Mouse (Mus musculus) limb, embryonic 11.5 days (tissue): ENCODE data around the gene Isx. TPM values are rescaled to one million over a fixed set of nuclear protein-coding genes. Genes with fewer than 3 reads are reported as not detected.

Source experiments
- ATAC-seq: fragments of 200-750 bp; cut with Nextera tagmentation; 2 replicates; pipeline ENCODE4 v1.8.0; 2017; ENCODE audit warnings: low read depth; ENCODE audit not compliant: insufficient number of reproducible peaks, low FRiP score, low TSS enrichment
- DNase-seq: peaks from one replicate; pipeline ENCODE4 v3.0.0-alpha.2; 2015; ENCODE audit warnings: low spot score
- H3K27ac ChIP-seq: fragments of 300-500 bp; sonication (generic); replicated peaks from 2 replicates; pipeline ENCODE4 v1.5.1; 2014; ENCODE audit warnings: low read depth, mild to moderate bottlenecking, low read length
- H3K27me3 ChIP-seq: fragments of 300-500 bp; sonication (generic); 2 replicates; pipeline ENCODE4 v1.6.1; 2014; ENCODE audit warnings: mild to moderate bottlenecking, low read length, mixed read lengths; ENCODE audit not compliant: control insufficient read depth, insufficient read depth
- H3K36me3 ChIP-seq: fragments of 300-500 bp; sonication (generic); 2 replicates; pipeline ENCODE4 v1.6.1; 2014; ENCODE audit warnings: mild to moderate bottlenecking, low read length, moderate library complexity, mixed read lengths; ENCODE audit not compliant: control insufficient read depth, insufficient read depth
- H3K4me1 ChIP-seq: fragments of 300-500 bp; sonication (generic); 2 replicates; pipeline ENCODE4 v1.6.1; 2014; ENCODE audit warnings: low read length, mixed read lengths; ENCODE audit not compliant: control insufficient read depth, insufficient read depth
- H3K4me2 ChIP-seq: fragments of 300-500 bp; sonication (generic); 2 replicates; pipeline ENCODE4 v1.6.1; 2014; ENCODE audit warnings: low read depth, mild to moderate bottlenecking, moderate library complexity; ENCODE audit not compliant: severe bottlenecking
- H3K4me3 ChIP-seq: fragments of 300-500 bp; sonication (generic); 2 replicates; pipeline ENCODE4 v1.5.1; 2014; ENCODE audit warnings: low read depth, low read length
- H3K9ac ChIP-seq: fragments of 300-500 bp; sonication (generic); 2 replicates; pipeline ENCODE4 v1.6.1; 2014; ENCODE audit warnings: mild to moderate bottlenecking, low read length
- H3K9me3 ChIP-seq: fragments of 300-500 bp; sonication (generic); 2 replicates; pipeline ENCODE4 v1.6.1; 2016; ENCODE audit warnings: low read length; ENCODE audit not compliant: control insufficient read depth
- WGBS: fragments of 180-500 bp; shearing (Covaris S2); extraction: QIAGEN DNeasy Blood & Tissue Kit; methylation state at CpG from one replicate; pipeline ENCODE4 v1.1.7; 2014; 5-methylcytosine and 5-hydroxymethylcytosine counted together
- polyA plus RNA-seq: library from polyadenylated mRNA; unstranded; fragments of >200 nt; fragmentation: Nextera tagmentation; extraction: Ambion mirVana; gene quantifications from 2 replicates; pipeline ENCODE4 v1.2.1, GENCODE M21; 2014

Isx gene
- polyA plus RNA-seq, 1 experiment from 2014 or later = not detected

DNA sequence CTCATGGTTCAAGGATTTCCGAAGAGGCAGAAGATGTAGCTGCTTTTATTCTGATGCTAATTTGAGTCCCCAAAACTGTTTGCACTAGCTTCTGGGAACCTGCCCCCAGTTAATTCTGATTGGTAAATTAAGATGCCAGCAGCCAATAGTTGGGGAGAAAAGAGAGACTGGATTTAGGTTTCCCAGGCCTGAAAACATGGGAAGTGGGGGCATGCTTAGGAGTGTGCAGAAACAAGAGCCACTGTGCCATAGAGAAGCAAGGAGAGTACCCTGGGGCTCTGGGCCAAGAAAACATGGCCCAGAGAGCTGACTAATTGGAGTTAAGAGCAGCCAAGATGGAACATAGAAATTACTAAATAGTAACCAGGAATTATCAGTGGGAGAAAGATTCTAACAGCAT is 33.4 kb downstream of the Isx start:
- DNase-seq (no peak), ATAC-seq (no peak)
- no peak overlapping the region for H3K4me3 ChIP-seq
- H3K9me3 ChIP-seq = no peaks in the 10 kb centered on the region
- no peak overlapping the region for H3K4me2 ChIP-seq
- H3K27ac ChIP-seq = no peak overlapping the region
- H3K4me1 ChIP-seq = no peaks in the 10 kb centered on the region
- H3K36me3 ChIP-seq = no peaks in the 10 kb centered on the region
- no peaks in the 10 kb centered on the region for H3K27me3 ChIP-seq
- no peak overlapping the region for H3K9ac ChIP-seq
- WGBS = 59% methylated on average over 1 of the region's 1 CpGs

DNA sequence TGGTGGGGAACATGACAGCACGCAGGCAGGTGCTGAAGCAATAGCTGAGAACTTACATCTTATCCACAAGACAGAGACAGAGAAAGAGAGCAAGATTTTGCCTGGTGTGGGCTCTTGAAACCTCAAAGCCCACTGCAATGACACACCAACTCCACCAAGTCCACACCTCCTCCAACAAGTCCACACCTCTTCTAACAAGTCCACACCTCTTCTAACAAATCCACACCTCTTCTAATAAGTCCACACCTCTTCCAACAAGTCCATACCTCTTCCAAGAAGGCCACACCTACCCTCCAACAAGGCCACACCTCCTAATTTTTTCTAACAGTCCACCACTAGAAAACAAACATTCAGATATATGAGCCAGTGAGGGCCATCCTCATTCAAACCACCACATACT is 37.7 kb downstream of the Isx start:
- ATAC-seq (no peak), DNase-seq (no peak)
- Histone ChIP-seq H3K4me2 (no peak overlapping the region), H3K36me3 (no peaks in the 10 kb centered on the region), H3K27me3 (no peaks in the 10 kb centered on the region), H3K27ac (no peak overlapping the region), H3K9me3 (no peaks in the 10 kb centered on the region), H3K9ac (no peak overlapping the region), H3K4me1 (no peaks in the 10 kb centered on the region), H3K4me3 (no peak overlapping the region)
- WGBS = 97% methylated on average over 1 of the region's 1 CpGs

- Histone ChIP-seq H3K27me3 (no peaks in the 10 kb centered on the region), H3K9ac (no peak overlapping the region), H3K4me2 (no peak overlapping the region), H3K36me3 (no peaks in the 10 kb centered on the region), H3K4me1 (no peaks in the 10 kb centered on the region), H3K27ac (no peak overlapping the region), H3K4me3 (no peak overlapping the region), H3K9me3 (no peaks in the 10 kb centered on the region)
- WGBS = 35% methylated on average over 8 of the region's 8 CpGs
- ATAC-seq = no peak
- DNase-seq = no peak
Observed at GRCm38 (mm10) chr8:74920691-74921421, 47.9 kb downstream of the Isx start.

GRCm38 (mm10) chr8:74921882-74922518 is 49.0 kb downstream of the Isx start:
- WGBS = 73% methylated on average over 4 of the region's 4 CpGs
- ATAC-seq (no peak), DNase-seq (no peak)
- H3K36me3 ChIP-seq = no peaks in the 10 kb centered on the region
- H3K4me2 ChIP-seq = no peak overlapping the region
- no peaks in the 10 kb centered on the region for H3K27me3 ChIP-seq
- H3K9ac ChIP-seq = no peak overlapping the region
- no peaks in the 10 kb centered on the region for H3K4me1 ChIP-seq
- no peak overlapping the region for H3K4me3 ChIP-seq
- no peaks in the 10 kb centered on the region for H3K9me3 ChIP-seq
- no peak overlapping the region for H3K27ac ChIP-seq

DNA sequence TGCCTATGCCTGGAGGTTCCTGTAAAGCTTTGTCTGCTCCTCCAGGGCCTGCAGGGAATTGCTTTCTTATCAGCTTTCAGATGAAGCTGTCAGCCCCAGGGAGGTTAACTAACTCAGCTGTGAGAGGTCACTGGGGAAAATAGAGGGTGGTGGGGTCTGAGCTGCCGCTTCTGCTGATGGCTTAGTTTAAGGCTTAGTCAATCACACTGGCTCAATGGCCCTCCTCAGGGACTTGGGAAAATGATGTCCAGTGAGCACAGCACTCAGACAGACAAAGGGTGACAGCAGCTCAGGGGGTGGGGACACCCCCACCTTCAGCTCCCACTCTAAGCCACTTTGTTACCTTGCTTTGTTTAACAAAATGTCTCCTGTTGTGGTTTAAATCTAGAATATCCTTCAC is 55.0 kb downstream of the Isx start:
- Histone ChIP-seq H3K4me2 (no peak overlapping the region), H3K36me3 (no peaks in the 10 kb centered on the region), H3K4me3 (no peak overlapping the region), H3K9ac (no peak overlapping the region), H3K27ac (no peak overlapping the region), H3K27me3 (no peaks in the 10 kb centered on the region), H3K9me3 (no peaks in the 10 kb centered on the region), H3K4me1 (no peaks in the 10 kb centered on the region)
- ATAC-seq = no peak
- no peak for DNase-seq
- 30% methylated on average over 1 of the region's 1 CpGs for WGBS

GRCm38 (mm10) chr8:74930731-74931130 is 57.8 kb downstream of the Isx start:
- peak; percentile 58 for DNase-seq
- no peaks in the 10 kb centered on the region for H3K9me3 ChIP-seq
- no peak overlapping the region for H3K4me3 ChIP-seq
- no peak overlapping the region for H3K27ac ChIP-seq
- ATAC-seq = no peak; the same call in 1 of the 2 replicates
- H3K4me1 ChIP-seq = no peaks in the 10 kb centered on the region
- H3K9ac ChIP-seq = no peak overlapping the region
- H3K27me3 ChIP-seq = no peaks in the 10 kb centered on the region
- H3K36me3 ChIP-seq = no peaks in the 10 kb centered on the region
- 20% methylated on average over 3 of the region's 3 CpGs for WGBS
- H3K4me2 ChIP-seq = no peak overlapping the region

DNA sequence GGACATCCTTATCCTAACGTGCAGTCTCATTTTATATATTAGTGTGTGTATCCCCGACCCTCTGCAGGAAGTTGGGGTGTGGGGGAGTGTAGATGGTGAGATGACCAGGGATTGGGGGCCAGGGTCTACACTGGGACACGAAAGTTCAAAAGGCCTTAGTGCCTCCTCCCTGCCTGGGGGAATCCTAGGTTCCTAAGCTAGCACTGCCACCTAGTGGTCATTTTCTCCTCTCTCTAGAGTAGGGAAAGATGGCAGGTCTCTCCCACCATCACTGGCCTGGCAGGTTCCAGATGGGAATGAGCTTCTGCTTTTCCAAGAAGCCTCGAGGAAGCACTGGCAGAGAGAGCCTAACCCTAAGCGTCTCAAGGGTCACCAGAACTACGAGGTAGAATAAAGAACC is 62.3 kb downstream of the Isx start:
- WGBS = 26% methylated on average over 6 of the region's 6 CpGs
- Histone ChIP-seq H3K27me3 (no peaks in the 10 kb centered on the region), H3K4me1 (no peaks in the 10 kb centered on the region), H3K9me3 (no peaks in the 10 kb centered on the region), H3K4me2 (no peak overlapping the region), H3K36me3 (no peaks in the 10 kb centered on the region), H3K4me3 (no peak overlapping the region), H3K9ac (no peak overlapping the region), H3K27ac (no peak overlapping the region)
- ATAC-seq (peak; percentile 74), DNase-seq (peak; percentile 68)

GRCm38 (mm10) chr8:74936656-74937055 is 63.7 kb downstream of the Isx start:
- Histone ChIP-seq H3K9me3 (no peaks in the 10 kb centered on the region), H3K36me3 (no peaks in the 10 kb centered on the region), H3K9ac (no peak overlapping the region), H3K4me1 (no peaks in the 10 kb centered on the region), H3K27ac (no peak overlapping the region), H3K4me3 (no peak overlapping the region), H3K27me3 (no peaks in the 10 kb centered on the region), H3K4me2 (no peak overlapping the region)
- WGBS = 95% methylated on average over 2 of the region's 2 CpGs
- DNase-seq (no peak), ATAC-seq (no peak)
